Mouse (Mus musculus): ENCODE measurements around the gene Ascc3. TPM values are rescaled to one million over a fixed set of nuclear protein-coding genes. Genes with fewer than 3 reads are reported as not detected.
A peak's percentile ranks its signal among the peaks of the same experiment; 100 is the strongest.

Gene Ascc3
- polyA plus RNA-seq, 1 experiment, result 16.1 TPM

- no peaks in the 10 kb centered on the region for H3K4me1 ChIP-seq (ENCODE audit: control insufficient read depth, insufficient read depth, low read length)
- H3K4me3 ChIP-seq (replicated peaks; ENCODE audit: insufficient read depth, low read depth, low read length), result no peak overlapping the region
- DNase-seq, result no peak
- no peak for TF ChIP-seq POLR2A (IDR thresholded peaks at IDR 0.05; ENCODE audit: borderline replicate concordance, insufficient read depth, low read length)
- TF ChIP-seq CTCF (IDR thresholded peaks at IDR 0.05; ENCODE audit: borderline replicate concordance, insufficient read depth, low read depth, low read length), result no peak
- no peaks in the 10 kb centered on the region for H3K27me3 ChIP-seq (ENCODE audit: control insufficient read depth, insufficient read depth, low read length)
- 89% methylated on average over 3 of the region's 3 CpGs for WGBS
- H3K27ac ChIP-seq (ENCODE audit: insufficient read depth, low read length), result no peak overlapping the region
Measured at GRCm38 (mm10) chr10:50702361-50702760, 109.9 kb downstream of the Ascc3 start.

DNA sequence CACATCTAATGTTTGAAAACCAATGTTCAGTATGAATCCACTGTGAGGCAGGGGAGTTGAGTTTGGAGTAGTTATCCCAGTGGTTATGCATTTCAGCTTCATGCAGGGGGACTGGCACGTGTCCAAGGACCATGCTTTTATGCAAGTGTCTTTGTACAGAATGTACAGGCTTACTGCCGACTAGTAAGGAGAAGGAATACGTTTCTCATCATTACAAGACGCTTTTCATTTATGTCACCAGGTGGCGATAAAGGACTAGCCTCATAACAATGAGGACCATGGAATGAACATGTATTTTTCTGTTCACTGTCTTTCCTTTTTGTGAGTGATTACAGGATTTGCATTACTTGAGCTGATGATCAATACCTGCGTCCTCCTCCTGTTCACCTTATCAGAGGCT lies 111.7 kb downstream of the Ascc3 start:
- H3K4me3 ChIP-seq (replicated peaks; ENCODE audit: insufficient read depth, low read depth, low read length), result no peak overlapping the region
- peak; percentile 16 to 34 for DNase-seq
- WGBS, result 17% methylated on average over 6 of the region's 6 CpGs
- H3K27ac ChIP-seq (ENCODE audit: insufficient read depth, low read length), result no peak overlapping the region
- no peaks in the 10 kb centered on the region for H3K27me3 ChIP-seq (ENCODE audit: control insufficient read depth, insufficient read depth, low read length)
- no peaks in the 10 kb centered on the region for H3K4me1 ChIP-seq (ENCODE audit: control insufficient read depth, insufficient read depth, low read length)
- TF ChIP-seq POLR2A (IDR thresholded peaks at IDR 0.05; ENCODE audit: borderline replicate concordance, insufficient read depth, low read length), result no peak
- TF ChIP-seq CTCF (IDR thresholded peaks at IDR 0.05; ENCODE audit: borderline replicate concordance, insufficient read depth, low read depth, low read length), result peak; percentile 49; the same call in 1 of the 2 replicates

GRCm38 (mm10) chr10:50704898-50705297 lies 112.4 kb downstream of the Ascc3 start:
- no peak for DNase-seq
- Histone ChIP-seq H3K27me3 (ENCODE audit: control insufficient read depth, insufficient read depth, low read length) (no peaks in the 10 kb centered on the region), H3K27ac (ENCODE audit: insufficient read depth, low read length) (no peak overlapping the region), H3K4me3 (replicated peaks; ENCODE audit: insufficient read depth, low read depth, low read length) (no peak overlapping the region), H3K4me1 (ENCODE audit: control insufficient read depth, insufficient read depth, low read length) (no peaks in the 10 kb centered on the region)
- no peak for TF ChIP-seq CTCF (IDR thresholded peaks at IDR 0.05; ENCODE audit: borderline replicate concordance, insufficient read depth, low read depth, low read length)
- TF ChIP-seq POLR2A (IDR thresholded peaks at IDR 0.05; ENCODE audit: borderline replicate concordance, insufficient read depth, low read length), result no peak
- WGBS, result 93% methylated on average over 3 of the region's 3 CpGs

GRCm38 (mm10) chr10:50711286-50711685 lies 118.8 kb downstream of the Ascc3 start:
- no peak overlapping the region for H3K4me3 ChIP-seq (replicated peaks; ENCODE audit: insufficient read depth, low read depth, low read length)
- H3K27me3 ChIP-seq (ENCODE audit: control insufficient read depth, insufficient read depth, low read length), result no peaks in the 10 kb centered on the region
- DNase-seq, result no peak
- peaks cover 3% of the 10 kb centered on the region; the same call in 1 of the 2 replicates for H3K4me1 ChIP-seq (ENCODE audit: control insufficient read depth, insufficient read depth, low read length)
- TF ChIP-seq POLR2A (IDR thresholded peaks at IDR 0.05; ENCODE audit: borderline replicate concordance, insufficient read depth, low read length) (no peak), CTCF (IDR thresholded peaks at IDR 0.05; ENCODE audit: borderline replicate concordance, insufficient read depth, low read depth, low read length) (no peak)
- no peak overlapping the region for H3K27ac ChIP-seq (ENCODE audit: insufficient read depth, low read length)
- 47% methylated on average over 3 of the region's 3 CpGs for WGBS

GRCm38 (mm10) chr10:50711765-50712164 lies 119.3 kb downstream of the Ascc3 start:
- H3K4me3 ChIP-seq (replicated peaks; ENCODE audit: insufficient read depth, low read depth, low read length), result no peak overlapping the region
- no peaks in the 10 kb centered on the region for H3K27me3 ChIP-seq (ENCODE audit: control insufficient read depth, insufficient read depth, low read length)
- peak in 1 of 2 experiments; percentile 33 for DNase-seq
- WGBS, result 31% methylated on average over 1 of the region's 1 CpGs
- H3K4me1 ChIP-seq (ENCODE audit: control insufficient read depth, insufficient read depth, low read length), result peaks cover 3% of the 10 kb centered on the region; the same call in 1 of the 2 replicates
- H3K27ac ChIP-seq (ENCODE audit: insufficient read depth, low read length), result no peak overlapping the region
- TF ChIP-seq POLR2A (IDR thresholded peaks at IDR 0.05; ENCODE audit: borderline replicate concordance, insufficient read depth, low read length) (no peak), CTCF (IDR thresholded peaks at IDR 0.05; ENCODE audit: borderline replicate concordance, insufficient read depth, low read depth, low read length) (no peak)

DNA sequence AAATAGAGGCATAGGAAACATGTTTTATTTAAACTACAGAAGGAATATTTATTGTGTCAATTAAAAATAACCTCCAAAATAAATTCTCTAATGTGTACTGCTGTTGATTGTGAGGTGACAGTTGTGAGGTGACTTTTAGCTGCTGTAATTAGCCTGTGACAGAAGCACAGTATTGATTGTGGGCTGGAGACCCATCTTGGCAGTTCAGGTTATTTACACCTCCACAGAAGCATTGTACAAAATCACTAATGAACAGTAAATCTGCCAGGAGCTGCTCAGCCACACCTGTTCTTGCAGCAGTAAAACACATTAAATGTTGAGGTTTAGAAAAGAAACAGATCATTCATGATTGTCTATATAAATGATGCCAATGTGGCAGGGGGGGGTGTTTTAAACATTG lies 141.0 kb downstream of the Ascc3 start:
- DNase-seq, result no peak
- Histone ChIP-seq H3K4me3 (replicated peaks; ENCODE audit: insufficient read depth, low read depth, low read length) (no peak overlapping the region), H3K4me1 (ENCODE audit: control insufficient read depth, insufficient read depth, low read length) (no peaks in the 10 kb centered on the region), H3K27me3 (ENCODE audit: control insufficient read depth, insufficient read depth, low read length) (no peaks in the 10 kb centered on the region), H3K27ac (ENCODE audit: insufficient read depth, low read length) (no peak overlapping the region)
- TF ChIP-seq POLR2A (IDR thresholded peaks at IDR 0.05; ENCODE audit: borderline replicate concordance, insufficient read depth, low read length) (no peak), CTCF (IDR thresholded peaks at IDR 0.05; ENCODE audit: borderline replicate concordance, insufficient read depth, low read depth, low read length) (no peak)

DNA sequence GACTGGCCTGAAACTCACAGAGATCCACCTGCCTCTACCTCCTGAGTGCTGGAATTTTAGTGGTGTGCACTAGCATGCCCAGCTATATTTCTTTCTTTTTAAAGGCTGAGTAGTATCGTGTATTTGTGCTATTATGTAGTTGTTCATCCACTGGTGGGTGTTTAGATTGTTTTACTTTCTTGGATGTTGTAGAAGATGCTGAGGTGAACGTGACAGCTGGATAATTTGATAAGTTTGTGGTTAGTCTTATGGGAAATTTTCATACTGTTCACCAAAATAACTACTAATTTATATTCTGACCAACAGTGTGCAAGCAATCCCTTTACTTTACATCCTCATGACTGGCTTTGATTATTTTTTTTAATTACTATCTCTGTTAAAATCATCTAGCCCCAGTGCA lies 169.6 kb downstream of the Ascc3 start:
- no peak overlapping the region for H3K4me3 ChIP-seq (replicated peaks; ENCODE audit: insufficient read depth, low read depth, low read length)
- DNase-seq, result no peak
- no peaks in the 10 kb centered on the region for H3K27me3 ChIP-seq (ENCODE audit: control insufficient read depth, insufficient read depth, low read length)
- no peaks in the 10 kb centered on the region for H3K4me1 ChIP-seq (ENCODE audit: control insufficient read depth, insufficient read depth, low read length)
- TF ChIP-seq CTCF (IDR thresholded peaks at IDR 0.05; ENCODE audit: borderline replicate concordance, insufficient read depth, low read depth, low read length) (no peak), POLR2A (IDR thresholded peaks at IDR 0.05; ENCODE audit: borderline replicate concordance, insufficient read depth, low read length) (no peak)
- H3K27ac ChIP-seq (ENCODE audit: insufficient read depth, low read length), result no peak overlapping the region
- 94% methylated on average over 2 of the region's 2 CpGs for whole genome bisulfite sequencing

GRCm38 (mm10) chr10:50762984-50763383 lies 170.5 kb downstream of the Ascc3 start:
- 94% methylated on average over 2 of the region's 2 CpGs for WGBS
- TF ChIP-seq CTCF (IDR thresholded peaks at IDR 0.05; ENCODE audit: borderline replicate concordance, insufficient read depth, low read depth, low read length) (no peak), POLR2A (IDR thresholded peaks at IDR 0.05; ENCODE audit: borderline replicate concordance, insufficient read depth, low read length) (no peak)
- DNase-seq, result no peak
- Histone ChIP-seq H3K4me3 (replicated peaks; ENCODE audit: insufficient read depth, low read depth, low read length) (no peak overlapping the region), H3K27ac (ENCODE audit: insufficient read depth, low read length) (no peak overlapping the region), H3K4me1 (ENCODE audit: control insufficient read depth, insufficient read depth, low read length) (no peaks in the 10 kb centered on the region), H3K27me3 (ENCODE audit: control insufficient read depth, insufficient read depth, low read length) (no peaks in the 10 kb centered on the region)

Measured in cerebellum, adult 2 months (tissue).